8 mouse cellular contexts compared by ENCODE assay signal in the genomic region with DNA sequence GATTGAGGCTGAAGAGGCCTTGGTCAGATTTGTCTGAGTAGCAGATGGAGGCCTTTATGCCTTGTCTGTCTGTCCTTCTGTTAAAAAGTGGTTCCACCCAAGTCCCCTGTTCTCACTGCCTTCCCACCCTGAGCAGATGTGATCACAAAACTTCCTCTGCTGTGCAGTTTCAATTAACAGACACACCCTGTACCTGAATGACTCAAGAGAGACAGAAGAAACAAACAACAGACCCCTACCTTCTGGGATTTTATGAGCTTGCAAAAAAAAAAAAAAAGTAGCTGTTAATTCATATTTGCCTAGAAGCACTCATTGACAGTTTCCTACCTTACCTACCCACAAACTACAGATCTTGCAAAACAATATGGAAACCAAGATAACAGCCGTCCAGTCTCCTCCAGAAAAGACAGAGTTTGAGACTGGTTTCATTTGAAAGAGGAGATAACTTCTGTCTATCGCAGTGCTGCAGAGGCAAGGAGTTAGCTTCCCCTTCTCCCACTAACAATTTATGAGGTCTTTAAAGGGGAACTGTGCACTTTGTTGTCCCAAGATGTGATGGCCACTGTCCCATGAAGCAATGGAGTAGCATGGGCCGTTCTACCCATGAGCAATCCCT. TPM values are rescaled to one million over a fixed set of nuclear protein-coding genes. Genes with fewer than 3 reads are reported as not detected.
DNase-seq lines count a peak whose midpoint lies in the region; ATAC-seq and TF ChIP-seq lines count a peak whose summit lies in the region.

No protein-coding gene starts in this region.

- no peaks in the 10 kb centered on the region for H3K9me3 ChIP-seq in lung, postnatal 0 days (ENCODE audit: low read length)
- no peaks in the 10 kb centered on the region for H3K9me3 ChIP-seq in forebrain, embryonic 11.5 days (ENCODE audit: control insufficient read depth, low read length)
- no peaks in the 10 kb centered on the region for H3K9me3 ChIP-seq in limb, embryonic 11.5 days (ENCODE audit: control insufficient read depth, low read length)

- DNase-seq in lung, postnatal 0 days (ENCODE audit: low spot score), result no peak
- DNase-seq in lung, postnatal 14 days, result no peak
- DNase-seq in forebrain, embryonic 11.5 days (ENCODE audit: low spot score), result no peak
- DNase-seq in limb, embryonic 11.5 days (ENCODE audit: low spot score), result no peak
- DNase-seq in adrenal gland, adult (ENCODE audit: inconsistent age in 2 of 2, low spot score in 1 of 2), result no peak
- DNase-seq in testis, postnatal 14 days (ENCODE audit: low spot score), result no peak
- DNase-seq in embryo, embryonic 9.5 days (ENCODE audit: extremely low spot score), result no peak

- H3K4me3 ChIP-seq in lung, postnatal 0 days (ENCODE audit: low read depth, low read length), result peak overlapping the region; percentile 53
- peak overlapping the region; percentile 37 for H3K4me3 ChIP-seq in forebrain, embryonic 11.5 days (ENCODE audit: low read depth, low read length)
- no peak overlapping the region; the same call in 1 of the 2 replicates for H3K4me3 ChIP-seq in limb, embryonic 11.5 days (ENCODE audit: low read depth, low read length)

- peaks cover 6% of the 10 kb centered on the region; the same call in 1 of the 2 replicates for H3K36me3 ChIP-seq in lung, postnatal 0 days (ENCODE audit: insufficient read depth, low read length)
- peaks cover 9% of the 10 kb centered on the region for H3K36me3 ChIP-seq in forebrain, embryonic 11.5 days (ENCODE audit: control insufficient read depth, insufficient read depth, low read length)
- no peaks in the 10 kb centered on the region; the same call in 1 of the 2 replicates for H3K36me3 ChIP-seq in limb, embryonic 11.5 days (ENCODE audit: control insufficient read depth, insufficient read depth, low read length)

- no peaks in the 10 kb centered on the region for H3K4me1 ChIP-seq in lung, postnatal 0 days (ENCODE audit: insufficient read depth, low read depth, low read length)
- H3K4me1 ChIP-seq in forebrain, embryonic 11.5 days (replicated peaks; ENCODE audit: control insufficient read depth, insufficient read depth, low read length), result peaks cover 4% of the 10 kb centered on the region
- H3K4me1 ChIP-seq in limb, embryonic 11.5 days (ENCODE audit: control insufficient read depth, insufficient read depth, low read length), result no peaks in the 10 kb centered on the region

- no peak for TF ChIP-seq EP300 in lung, postnatal 0 days (IDR thresholded peaks at IDR 0.05)

- no peak for TF ChIP-seq CTCF in lung, postnatal 0 days (IDR thresholded peaks at IDR 0.05)

- peak overlapping the region; percentile 81 for H3K27ac ChIP-seq in lung, postnatal 0 days (ENCODE audit: low read length)
- H3K27ac ChIP-seq in forebrain, embryonic 11.5 days (ENCODE audit: low read depth, low read length), result peak overlapping the region; percentile 62; the same call in 1 of the 2 replicates
- no peak overlapping the region for H3K27ac ChIP-seq in limb, embryonic 11.5 days (replicated peaks; ENCODE audit: low read depth, low read length)

- ATAC-seq in lung, postnatal 0 days, result no peak
- no peak for ATAC-seq in forebrain, embryonic 11.5 days (replicated peaks; ENCODE audit: low FRiP score)
- no peak for ATAC-seq in limb, embryonic 11.5 days (ENCODE audit: insufficient number of reproducible peaks, low FRiP score, low TSS enrichment, low read depth)
- peak; percentile 6; the same call in 1 of the 2 replicates for ATAC-seq in neutrophil, adult 5-6 weeks (ENCODE audit: extremely low read depth, insufficient number of reproducible peaks, low FRiP score, poor library complexity, severe bottlenecking)

- no peaks in the 10 kb centered on the region for H3K27me3 ChIP-seq in lung, postnatal 0 days (replicated peaks; ENCODE audit: insufficient read depth, low read length)
- no peaks in the 10 kb centered on the region for H3K27me3 ChIP-seq in forebrain, embryonic 11.5 days (ENCODE audit: control insufficient read depth, insufficient read depth, low read length)
- no peaks in the 10 kb centered on the region for H3K27me3 ChIP-seq in limb, embryonic 11.5 days (ENCODE audit: control insufficient read depth, insufficient read depth, low read length)

- WGBS in lung, postnatal 0 days, result 76% methylated on average over 3 of the region's 3 CpGs
- 89% methylated on average over 3 of the region's 3 CpGs for WGBS in forebrain, embryonic 11.5 days
- 77% methylated on average over 3 of the region's 3 CpGs for WGBS in limb, embryonic 11.5 days

- peak overlapping the region; percentile 76 for H3K9ac ChIP-seq in lung, postnatal 0 days (replicated peaks; ENCODE audit: low read depth)
- H3K9ac ChIP-seq in forebrain, embryonic 11.5 days (ENCODE audit: low read length), result peak overlapping the region; percentile 72
- peak overlapping the region; percentile 82 for H3K9ac ChIP-seq in limb, embryonic 11.5 days (ENCODE audit: low read length)

- H3K4me2 ChIP-seq in lung, postnatal 0 days (replicated peaks; ENCODE audit: low read depth, low read length), result peak overlapping the region; percentile 74
- H3K4me2 ChIP-seq in forebrain, embryonic 11.5 days (ENCODE audit: low read depth, low read length, severe bottlenecking), result peak overlapping the region; percentile 58
- H3K4me2 ChIP-seq in limb, embryonic 11.5 days (ENCODE audit: low read depth, severe bottlenecking), result peak overlapping the region; percentile 90

RNA-seq across cellular contexts. Expression of a gene that starts 1.1 kb away (rescaled TPM):
- 93.0 and 100 TPM in 2 replicates for polyA plus RNA-seq in lung, postnatal 0 days (2015; fragmentation: Nextera tagmentation; extraction: Ambion mirVana)
- polyA plus RNA-seq in forebrain, embryonic 11.5 days (2014; fragmentation: Nextera tagmentation; extraction: Ambion mirVana), result 35.3 and 35.9 TPM in 2 replicates
- 12.0 and 12.2 TPM in 2 replicates for polyA plus RNA-seq in limb, embryonic 11.5 days (2014; fragmentation: Nextera tagmentation; extraction: Ambion mirVana)
- total RNA-seq in neutrophil, adult 5-6 weeks (2017), result 149 and 161 TPM in 2 replicates
